Mouse (Mus musculus) liver, embryonic 14.5 days (tissue): ENCODE data around the gene Snai1. TPM values are rescaled to one million over a fixed set of nuclear protein-coding genes. Genes with fewer than 3 reads are reported as not detected.
A peak's percentile ranks its signal among the peaks of the same experiment; 100 is the strongest.

ENCODE experiments used
- ATAC-seq: fragments of 200-750 bp; cut with Nextera tagmentation; 2 replicates; pipeline ENCODE4 v1.8.0; 2017; ENCODE audit warnings: moderate number of reproducible peaks, mild to moderate bottlenecking, moderate library complexity; ENCODE audit not compliant: insufficient read depth
- DNase-seq, 3 experiments: peaks; one replicate each; pipeline ENCODE4 v3.0.0-alpha.2; 2012 to 2013; ENCODE audit warnings: low read depth in 3 of 3, low spot score in 3 of 3
- H3K27ac ChIP-seq: fragments of 300-500 bp; sonication (generic); 2 replicates; pipeline ENCODE4 v1.5.1; 2014; ENCODE audit warnings: moderate library complexity, mild to moderate bottlenecking, control low read depth, inconsistent platforms
- H3K27me3 ChIP-seq: fragments of 300-500 bp; sonication (generic); 2 replicates; pipeline ENCODE4 v1.6.1; 2014; ENCODE audit warnings: mild to moderate bottlenecking, low read length, moderate library complexity; ENCODE audit not compliant: control insufficient read depth, insufficient read depth
- H3K36me3 ChIP-seq: fragments of 300-500 bp; sonication (generic); replicated peaks from 2 replicates; pipeline ENCODE4 v1.6.1; 2014; ENCODE audit warnings: low read depth; ENCODE audit not compliant: control insufficient read depth, insufficient read depth
- H3K4me1 ChIP-seq, 2 experiments: fragments of 200-500 bp in 1 of 2; fragments of 300-500 bp in 1 of 2; sonication (generic) in 1 of 2; replicated peaks; 2 replicates each; pipeline ENCODE4 v1.6.1; 2012 to 2014; ENCODE audit warnings: antibody characterized with exemption in 1 of 2, inconsistent platforms in 1 of 2, low read length in 1 of 2; ENCODE audit not compliant: control insufficient read depth in 2 of 2, insufficient read depth in 2 of 2
- H3K4me2 ChIP-seq: fragments of 300-500 bp; sonication (generic); 2 replicates; pipeline ENCODE4 v1.6.1; 2014; ENCODE audit warnings: low read depth, mild to moderate bottlenecking, control low read depth, moderate library complexity
- H3K4me3 ChIP-seq, 2 experiments: fragments of 200-500 bp in 1 of 2; fragments of 300-500 bp in 1 of 2; sonication (generic) in 1 of 2; 2 replicates each; pipeline ENCODE4 v1.5.1; 2012 to 2014; ENCODE audit warnings: low read depth in 2 of 2, low read length in 2 of 2, mild to moderate bottlenecking in 2 of 2, control low read depth in 1 of 2, inconsistent platforms in 1 of 2, moderate library complexity in 1 of 2; ENCODE audit not compliant: insufficient read depth in 1 of 2
- H3K9ac ChIP-seq: fragments of 300-500 bp; sonication (generic); replicated peaks from 2 replicates; pipeline ENCODE4 v1.6.1; 2014; ENCODE audit warnings: mild to moderate bottlenecking, control low read depth, moderate library complexity
- H3K9me3 ChIP-seq: fragments of 300-500 bp; sonication (generic); 2 replicates; pipeline ENCODE4 v1.6.1; 2016; ENCODE audit warnings: low read length, mixed read lengths; ENCODE audit not compliant: control insufficient read depth
- CTCF ChIP-seq: IDR thresholded peaks from 2 replicates; pipeline ENCODE4 v1.5.1; 2016; ENCODE audit warnings: antibody characterized with exemption, low read depth, control low read depth
- EP300 ChIP-seq: IDR thresholded peaks from 2 replicates; pipeline ENCODE4 v1.6.1; 2016; ENCODE audit warnings: antibody characterized with exemption, low read depth
- WGBS: fragments of 180-500 bp; shearing (Covaris S2); extraction: QIAGEN DNeasy Blood & Tissue Kit; methylation state at CpG from one replicate; pipeline ENCODE4 v1.1.7; 2014; ENCODE audit not compliant: insufficient replicate concordance; 5-methylcytosine and 5-hydroxymethylcytosine counted together
- polyA plus RNA-seq, 2 experiments: library from polyadenylated mRNA; depleted of rRNA in 1 of 2; stranded (reverse) in 1 of 2; unstranded in 1 of 2; fragments of >200 nt; fragmentation: Nextera tagmentation in 1 of 2; extraction: Ambion mirVana in 1 of 2; gene quantifications; 2 replicates each; pipeline versions ENCODE4 v1.2.1 to v1.2.3; 2012 to 2014

The Snai1 gene
- polyA plus RNA-seq, 2 experiments, result 1.1 to 2.2 TPM

DNA sequence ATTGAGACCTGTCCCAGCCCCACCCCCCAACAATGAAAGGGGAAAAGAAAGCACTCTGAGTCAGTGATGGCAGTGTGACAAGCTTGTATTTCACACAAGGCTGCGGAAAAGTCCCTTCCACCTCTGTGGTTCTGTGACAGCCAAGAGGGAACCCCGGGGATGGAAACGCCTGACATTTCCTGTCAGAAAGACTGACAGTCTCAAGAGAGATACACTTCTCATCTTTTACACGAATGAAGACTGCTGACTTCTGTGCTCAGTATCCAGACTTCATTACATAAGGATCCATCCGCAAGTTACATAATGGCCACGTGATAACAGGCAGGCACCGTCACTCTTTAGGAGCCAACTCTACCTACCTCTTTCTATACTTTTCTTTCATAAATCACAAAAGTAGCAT is 41.6 kb upstream of the Snai1 start:
- H3K36me3 ChIP-seq, result no peaks in the 10 kb centered on the region
- H3K4me3 ChIP-seq, result no peak overlapping the region
- H3K27ac ChIP-seq, result no peak overlapping the region
- no peaks in the 10 kb centered on the region for H3K9me3 ChIP-seq
- peaks cover 9 to 10% of the 10 kb centered on the region in 2 experiments for H3K4me1 ChIP-seq
- DNase-seq, result no peak
- H3K4me2 ChIP-seq, result no peak overlapping the region
- TF ChIP-seq CTCF (no peak), EP300 (no peak)
- H3K9ac ChIP-seq, result no peak overlapping the region
- 56% methylated on average over 7 of the region's 7 CpGs for WGBS
- no peaks in the 10 kb centered on the region for H3K27me3 ChIP-seq
- no peak for ATAC-seq

DNA sequence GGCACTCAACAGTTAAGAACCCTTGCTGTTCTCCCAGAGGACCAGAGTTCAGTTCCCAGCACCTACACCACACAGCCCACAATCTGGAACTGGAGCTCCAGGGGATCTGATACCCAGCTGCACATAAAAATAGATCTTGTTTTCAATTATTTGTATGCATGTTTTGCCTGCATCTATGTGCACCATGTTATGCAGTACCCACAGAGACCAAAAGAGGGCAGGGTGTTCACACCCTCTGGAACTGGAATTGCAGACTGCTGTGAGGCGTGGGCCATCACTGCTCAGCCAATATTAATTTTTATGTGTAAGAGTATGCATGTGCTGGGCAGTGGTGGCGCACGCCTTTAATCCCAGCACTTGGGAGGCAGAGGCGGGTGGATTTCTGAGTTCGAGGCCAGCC is 40.7 kb upstream of the Snai1 start:
- H3K4me1 ChIP-seq, result peaks cover 5 to 6% of the 10 kb centered on the region in 2 experiments; a peak in 3 of 4 replicates
- H3K9ac ChIP-seq, result no peak overlapping the region
- no peak for DNase-seq
- WGBS, result 49% methylated on average over 4 of the region's 5 CpGs
- H3K36me3 ChIP-seq, result no peaks in the 10 kb centered on the region
- H3K4me2 ChIP-seq, result no peak overlapping the region
- H3K9me3 ChIP-seq, result no peaks in the 10 kb centered on the region
- ATAC-seq, result no peak
- no peak overlapping the region for H3K27ac ChIP-seq
- H3K27me3 ChIP-seq, result no peaks in the 10 kb centered on the region
- no peak overlapping the region for H3K4me3 ChIP-seq
- peak; percentile 83 for TF ChIP-seq CTCF
- no peak for TF ChIP-seq EP300

DNA sequence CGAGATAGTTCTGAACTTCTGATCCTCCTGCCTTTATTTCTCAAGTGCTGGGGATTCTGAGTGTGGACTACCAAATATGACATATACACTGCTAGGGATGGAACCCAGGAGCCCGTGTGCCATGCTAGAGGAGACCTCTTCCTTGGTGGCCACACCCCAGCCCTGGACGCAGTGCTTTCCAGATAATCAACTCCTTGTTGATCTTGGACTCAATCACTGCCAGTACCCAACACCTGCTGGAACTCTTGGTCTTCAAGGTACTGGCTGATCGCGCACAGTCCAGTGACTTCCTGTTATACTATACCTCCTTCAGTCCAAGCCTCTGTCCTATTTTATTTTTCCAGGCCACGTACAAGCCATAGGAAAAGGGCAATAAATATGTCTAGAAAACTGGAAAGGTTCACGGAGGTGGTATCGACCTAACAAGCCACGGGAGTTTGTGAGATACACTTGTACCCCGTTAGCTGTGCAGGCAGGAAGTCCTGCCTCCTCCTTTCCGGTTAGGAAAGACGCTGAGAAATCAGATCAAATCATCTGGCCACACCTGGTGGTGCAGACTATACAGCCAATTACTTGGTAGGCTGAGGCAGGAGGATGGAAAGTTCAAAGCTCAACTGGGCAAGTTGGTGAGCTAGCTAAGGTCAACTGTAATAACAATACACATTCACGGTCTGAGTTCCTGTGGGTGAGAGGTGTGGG is 35.3 kb upstream of the Snai1 start:
- Histone ChIP-seq H3K4me1 (peaks cover 21 to 31% of the 10 kb centered on the region in 2 experiments), H3K36me3 (no peaks in the 10 kb centered on the region; the same call in 1 of the 2 replicates), H3K27ac (peak overlapping the region; percentile 3), H3K27me3 (no peaks in the 10 kb centered on the region), H3K4me2 (peak overlapping the region; percentile 85), H3K4me3 (peak overlapping the region; percentile 81 to 91), H3K9me3 (no peaks in the 10 kb centered on the region), H3K9ac (peak overlapping the region; percentile 86)
- DNase-seq (no peak), ATAC-seq (peak; percentile 66)
- TF ChIP-seq EP300 (0 out of 2 replicates have a peak, but pooled peaks have one; percentile 9), CTCF (no peak; the same call in 1 of the 2 replicates)
- 28% methylated on average over 13 of the region's 13 CpGs for WGBS

GRCm38 (mm10) chr2:167503253-167503895 is 34.6 kb upstream of the Snai1 start:
- H3K4me2 ChIP-seq, result peak overlapping the region; percentile 85
- 0 out of 2 replicates have a peak, but pooled peaks have one; percentile 4 for TF ChIP-seq CTCF
- TF ChIP-seq EP300, result no peak
- under 1% methylated on average over 74 of the region's 85 CpGs for WGBS
- peak overlapping the region; percentile 81 to 91 for H3K4me3 ChIP-seq
- ATAC-seq (peak; percentile 79), DNase-seq (peak; percentile 55 to 63 (median 58))
- H3K4me1 ChIP-seq, result peaks cover 21 to 31% of the 10 kb centered on the region in 2 experiments
- H3K27me3 ChIP-seq, result no peaks in the 10 kb centered on the region
- no peaks in the 10 kb centered on the region for H3K9me3 ChIP-seq
- H3K36me3 ChIP-seq, result peaks cover 4% of the 10 kb centered on the region; the same call in 1 of the 2 replicates
- peak overlapping the region; percentile 86 for H3K9ac ChIP-seq
- H3K27ac ChIP-seq, result peak overlapping the region; percentile 3

GRCm38 (mm10) chr2:167503896-167504349 is 34.1 kb upstream of the Snai1 start:
- no peak for DNase-seq
- TF ChIP-seq EP300, result no peak
- no peak for TF ChIP-seq CTCF
- H3K27ac ChIP-seq, result peak overlapping the region; percentile 3; the same call in 1 of the 2 replicates
- peaks cover 21 to 31% of the 10 kb centered on the region in 2 experiments for H3K4me1 ChIP-seq
- no peaks in the 10 kb centered on the region for H3K27me3 ChIP-seq
- peak; percentile 36 for ATAC-seq
- H3K9me3 ChIP-seq, result no peaks in the 10 kb centered on the region
- peak overlapping the region; percentile 86 for H3K9ac ChIP-seq
- H3K4me3 ChIP-seq, result peak overlapping the region; percentile 81 to 91
- peak overlapping the region; percentile 85 for H3K4me2 ChIP-seq
- peaks cover 5% of the 10 kb centered on the region for H3K36me3 ChIP-seq
- 2% methylated on average over 30 of the region's 32 CpGs for WGBS
